Mouse (Mus musculus) neural tube, embryonic 13.5 days (tissue): ENCODE measurements around the gene Ogfod1. TPM values are rescaled to one million over a fixed set of nuclear protein-coding genes. Genes with fewer than 3 reads are reported as not detected.
"Not testable (repeated sequence)": the region's sequence is repeated elsewhere in the genome, so short reads cannot be mapped to it uniquely, and the experiment has no call there.

Experiments
- ATAC-seq: fragments of 200-750 bp; cut with Nextera tagmentation; 2 replicates; pipeline ENCODE4 v1.8.0; 2017; ENCODE audit warnings: low read depth, mild to moderate bottlenecking, moderate TSS enrichment, moderate library complexity
- H3K27ac ChIP-seq: fragments of 300-500 bp; sonication (generic); replicated peaks from 2 replicates; pipeline ENCODE4 v1.5.1; 2015; ENCODE audit warnings: moderate library complexity, mild to moderate bottlenecking, inconsistent platforms
- H3K27me3 ChIP-seq: fragments of 300-500 bp; sonication (generic); 2 replicates; pipeline ENCODE4 v1.6.1; 2015; ENCODE audit warnings: mild to moderate bottlenecking, inconsistent platforms
- H3K36me3 ChIP-seq: fragments of 300-500 bp; sonication (generic); 2 replicates; pipeline ENCODE4 v1.6.1; 2015; ENCODE audit warnings: mild to moderate bottlenecking, inconsistent platforms
- H3K4me1 ChIP-seq: fragments of 300-500 bp; sonication (generic); replicated peaks from 2 replicates; pipeline ENCODE4 v1.6.1; 2015; ENCODE audit warnings: inconsistent platforms
- H3K4me2 ChIP-seq: fragments of 300-500 bp; sonication (generic); 2 replicates; pipeline ENCODE4 v1.6.1; 2015; ENCODE audit warnings: inconsistent platforms, mild to moderate bottlenecking, moderate library complexity
- H3K4me3 ChIP-seq: fragments of 300-500 bp; sonication (generic); 2 replicates; pipeline ENCODE4 v1.5.1; 2015; ENCODE audit warnings: mild to moderate bottlenecking, inconsistent platforms
- H3K9ac ChIP-seq: fragments of 300-500 bp; sonication (generic); 2 replicates; pipeline ENCODE4 v1.6.1; 2015; ENCODE audit warnings: moderate library complexity, mild to moderate bottlenecking, inconsistent platforms
- H3K9me3 ChIP-seq: fragments of 300-500 bp; sonication (generic); 2 replicates; pipeline ENCODE4 v1.6.1; 2016; ENCODE audit warnings: inconsistent platforms
- WGBS: fragments of 180-500 bp; shearing (Covaris S2); methylation state at CpG from one replicate; pipeline ENCODE4 v1.1.7; 2015; 5-methylcytosine and 5-hydroxymethylcytosine counted together
- polyA plus RNA-seq: library from polyadenylated mRNA; unstranded; fragments of >200 nt; fragmentation: Nextera tagmentation; extraction: Ambion mirVana; gene quantifications from 2 replicates; pipeline ENCODE4 v1.2.1, GENCODE M21; 2015

Gene Ogfod1
- polyA plus RNA-seq, 1 experiment from 2014 or later: 12.8 TPM

DNA sequence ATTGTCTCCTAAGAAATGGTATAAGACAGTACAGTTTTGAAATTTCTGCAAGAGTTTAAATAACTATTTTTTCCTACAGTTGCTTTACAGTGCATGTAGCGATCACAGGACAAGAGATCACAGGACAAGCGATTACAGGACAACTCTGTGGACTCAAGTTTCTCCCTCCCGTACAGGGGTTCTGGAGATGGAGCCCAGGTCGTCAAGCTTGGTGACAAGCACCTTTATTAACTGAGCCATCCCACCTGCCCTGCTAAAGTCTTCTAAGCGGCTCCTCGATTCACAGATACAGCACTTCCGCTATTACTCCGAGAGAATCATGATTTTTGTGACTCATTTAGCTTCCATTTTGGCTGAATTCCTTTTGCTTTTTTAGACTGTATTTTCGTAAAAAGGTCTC is 7.3 kb upstream of the Ogfod1 start:
- H3K4me1 ChIP-seq: peaks cover 13% of the 10 kb centered on the region
- no peak overlapping the region for H3K4me2 ChIP-seq
- H3K27me3 ChIP-seq: no peaks in the 10 kb centered on the region
- H3K27ac ChIP-seq: no peak overlapping the region
- 95% methylated on average over 9 of the region's 9 CpGs for WGBS
- H3K9me3 ChIP-seq: no peaks in the 10 kb centered on the region
- H3K4me3 ChIP-seq: no peak overlapping the region
- no peak overlapping the region for H3K9ac ChIP-seq
- no peak for ATAC-seq
- H3K36me3 ChIP-seq: peaks cover 65% of the 10 kb centered on the region

DNA sequence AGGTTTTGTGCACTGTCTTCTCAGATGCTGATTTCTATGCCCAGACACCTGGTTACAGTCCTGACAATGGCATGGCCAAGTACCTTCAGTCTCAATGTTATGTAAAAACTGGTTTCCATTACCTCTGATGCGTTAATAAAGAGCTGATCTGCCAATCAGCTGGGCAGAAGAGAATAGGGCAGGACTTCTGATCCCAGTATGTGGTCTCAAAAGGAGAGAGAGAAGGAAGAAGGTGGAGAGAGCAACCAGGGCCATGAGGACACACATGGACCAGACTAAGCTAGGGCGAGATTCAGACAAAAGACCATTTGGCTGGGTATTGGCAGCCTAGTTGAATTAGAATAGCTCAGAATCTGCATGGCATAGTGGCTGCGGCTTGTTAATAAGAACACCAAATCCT is 3.4 kb upstream of the Ogfod1 start:
- Histone ChIP-seq H3K4me2 (no peak overlapping the region), H3K27me3 (no peaks in the 10 kb centered on the region), H3K4me1 (peaks cover 37% of the 10 kb centered on the region), H3K9me3 (no peaks in the 10 kb centered on the region), H3K27ac (no peak overlapping the region), H3K9ac (no peak overlapping the region), H3K36me3 (peaks cover 29% of the 10 kb centered on the region), H3K4me3 (no peak overlapping the region)
- no peak for ATAC-seq
- WGBS: 64% methylated on average over 3 of the region's 3 CpGs

DNA sequence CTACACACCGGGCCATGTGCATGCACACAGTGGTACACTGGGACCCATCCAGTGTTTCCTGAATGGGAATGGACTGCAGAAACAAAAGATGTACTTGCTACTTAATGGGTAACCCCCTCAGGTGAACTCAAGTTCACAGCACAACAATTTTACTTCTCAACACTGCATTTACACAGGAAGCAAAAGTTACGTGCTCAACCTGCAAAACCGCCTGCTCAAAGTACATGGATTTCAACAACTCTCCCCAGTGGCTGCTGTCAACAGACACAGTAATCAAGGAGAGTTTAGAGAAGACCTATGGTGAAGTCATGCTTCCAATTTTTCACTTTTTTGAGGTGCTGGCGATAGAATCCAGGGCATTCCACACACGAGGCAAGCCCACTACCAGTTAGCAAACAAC is 1.8 kb upstream of the Ogfod1 start:
- H3K4me2 ChIP-seq: peak overlapping the region; percentile 88
- H3K27ac ChIP-seq: no peak overlapping the region
- WGBS: 71% methylated on average over 5 of the region's 5 CpGs
- peaks cover 26% of the 10 kb centered on the region for H3K36me3 ChIP-seq
- no peaks in the 10 kb centered on the region for H3K9me3 ChIP-seq
- H3K4me1 ChIP-seq: peaks cover 37% of the 10 kb centered on the region
- ATAC-seq: no peak
- peak overlapping the region; percentile 70 for H3K4me3 ChIP-seq
- no peaks in the 10 kb centered on the region for H3K27me3 ChIP-seq
- peak overlapping the region; percentile 59 for H3K9ac ChIP-seq

DNA sequence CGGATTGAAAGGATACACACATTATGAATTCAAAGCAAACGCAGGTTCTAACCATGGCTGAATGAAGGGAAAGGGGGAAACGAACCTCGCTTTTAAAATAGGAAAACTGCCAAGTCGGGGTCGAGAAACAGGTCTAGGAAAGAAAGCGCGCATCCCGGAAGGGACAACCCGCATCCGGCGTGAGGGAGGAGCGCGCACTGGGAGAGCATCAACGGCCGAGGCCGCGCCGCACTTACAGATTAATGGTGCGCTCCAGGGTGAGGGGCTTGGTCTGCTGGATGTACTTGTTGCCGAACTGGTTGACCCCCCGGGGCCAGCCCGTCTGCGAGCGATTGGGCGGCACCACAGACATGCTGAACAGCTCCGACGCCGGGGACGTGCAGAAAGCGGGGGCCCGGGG is 457 bp upstream of the Ogfod1 start:
- H3K27me3 ChIP-seq, H3K9me3 ChIP-seq: not testable (repeated sequence)
- peak; percentile 95 for ATAC-seq
- peaks cover 37% of the 10 kb centered on the region for H3K4me1 ChIP-seq
- WGBS: 0% methylated on average over 27 of the region's 32 CpGs
- H3K9ac ChIP-seq: peak overlapping the region; percentile 79
- H3K4me2 ChIP-seq: peak overlapping the region; percentile 88
- H3K36me3 ChIP-seq: peaks cover 15% of the 10 kb centered on the region
- H3K4me3 ChIP-seq: peak overlapping the region; percentile 70
- peak overlapping the region; percentile 81 for H3K27ac ChIP-seq

DNA sequence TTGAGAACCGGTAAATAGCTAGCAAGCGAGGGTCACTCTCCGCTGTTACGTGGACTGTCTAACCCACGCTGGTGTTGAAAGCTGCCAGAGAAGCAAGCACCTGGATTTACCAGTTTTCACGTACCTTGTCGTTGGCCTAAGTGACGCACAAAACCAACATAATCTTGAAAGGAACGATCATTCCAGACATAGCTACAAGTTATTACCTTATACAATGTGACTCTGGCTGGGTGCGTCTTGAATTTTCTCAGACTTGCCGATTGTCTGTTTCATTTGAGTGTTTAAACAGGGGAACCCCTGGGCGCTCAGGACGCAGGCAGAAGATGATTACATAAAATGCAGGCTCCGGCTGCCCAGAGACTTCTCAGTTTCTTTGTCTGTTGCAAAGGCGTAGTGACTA is 808 bp downstream of the Ogfod1 start:
- peak overlapping the region; percentile 70 for H3K4me3 ChIP-seq
- peaks cover 37% of the 10 kb centered on the region for H3K4me1 ChIP-seq
- peak overlapping the region; percentile 75 for H3K9ac ChIP-seq
- H3K9me3 ChIP-seq: no peaks in the 10 kb centered on the region
- no peak for ATAC-seq
- no peak overlapping the region; the same call in 1 of the 2 replicates for H3K27ac ChIP-seq
- peak overlapping the region; percentile 83 for H3K4me2 ChIP-seq
- no peaks in the 10 kb centered on the region for H3K27me3 ChIP-seq
- peaks cover 13% of the 10 kb centered on the region for H3K36me3 ChIP-seq
- WGBS: 10% methylated on average over 15 of the region's 15 CpGs

DNA sequence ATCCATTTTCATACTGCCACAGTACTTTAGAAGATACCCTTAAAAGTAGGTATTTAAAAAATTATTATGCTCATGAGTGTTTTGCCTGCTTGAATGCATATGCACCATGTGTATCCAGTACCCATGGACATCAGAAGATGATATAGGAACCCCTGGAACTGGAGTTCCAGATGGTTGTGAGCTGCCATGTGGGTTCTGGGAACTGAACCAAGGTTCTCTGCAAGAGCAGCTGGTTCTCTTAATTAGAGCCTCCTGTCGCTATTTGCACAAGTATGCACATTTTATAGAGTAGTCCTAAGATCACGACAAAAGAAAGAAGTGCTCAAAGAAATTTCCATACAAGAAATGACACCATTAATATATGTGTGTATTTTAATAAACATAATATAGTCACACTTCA is 10.8 kb downstream of the Ogfod1 start:
- 85% methylated on average over 2 of the region's 2 CpGs for WGBS
- H3K4me1 ChIP-seq: no peaks in the 10 kb centered on the region
- no peaks in the 10 kb centered on the region for H3K9me3 ChIP-seq
- peaks cover 41% of the 10 kb centered on the region for H3K36me3 ChIP-seq
- ATAC-seq: no peak
- H3K27ac ChIP-seq: no peak overlapping the region
- no peak overlapping the region for H3K9ac ChIP-seq
- H3K27me3 ChIP-seq: no peaks in the 10 kb centered on the region
- no peak overlapping the region for H3K4me3 ChIP-seq
- no peak overlapping the region for H3K4me2 ChIP-seq

DNA sequence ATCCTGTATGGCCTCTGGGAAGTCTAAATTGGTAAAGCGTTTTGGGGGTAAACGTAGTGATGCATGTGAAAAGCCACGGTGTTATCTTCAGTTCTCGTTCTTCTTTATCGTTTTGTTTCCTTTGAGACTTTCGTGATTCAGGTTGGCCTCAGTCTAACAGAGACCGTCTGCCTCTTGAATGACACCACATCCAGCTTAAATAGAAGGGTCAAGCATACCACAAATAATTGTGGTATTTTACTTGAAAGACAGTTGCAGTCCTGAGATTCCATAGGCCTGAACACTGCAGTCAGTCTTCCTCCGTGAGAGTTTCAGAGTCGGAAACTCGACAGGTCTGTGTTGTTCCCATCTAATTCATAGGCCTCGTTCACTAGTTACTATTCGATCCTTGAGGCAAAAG is 15.7 kb downstream of the Ogfod1 start:
- Histone ChIP-seq H3K36me3 (peaks cover 67% of the 10 kb centered on the region), H3K27ac (no peak overlapping the region), H3K27me3 (no peaks in the 10 kb centered on the region), H3K4me2 (no peak overlapping the region), H3K4me3 (no peak overlapping the region), H3K4me1 (no peaks in the 10 kb centered on the region), H3K9ac (no peak overlapping the region), H3K9me3 (no peaks in the 10 kb centered on the region)
- ATAC-seq: no peak
- WGBS: 93% methylated on average over 12 of the region's 12 CpGs

DNA sequence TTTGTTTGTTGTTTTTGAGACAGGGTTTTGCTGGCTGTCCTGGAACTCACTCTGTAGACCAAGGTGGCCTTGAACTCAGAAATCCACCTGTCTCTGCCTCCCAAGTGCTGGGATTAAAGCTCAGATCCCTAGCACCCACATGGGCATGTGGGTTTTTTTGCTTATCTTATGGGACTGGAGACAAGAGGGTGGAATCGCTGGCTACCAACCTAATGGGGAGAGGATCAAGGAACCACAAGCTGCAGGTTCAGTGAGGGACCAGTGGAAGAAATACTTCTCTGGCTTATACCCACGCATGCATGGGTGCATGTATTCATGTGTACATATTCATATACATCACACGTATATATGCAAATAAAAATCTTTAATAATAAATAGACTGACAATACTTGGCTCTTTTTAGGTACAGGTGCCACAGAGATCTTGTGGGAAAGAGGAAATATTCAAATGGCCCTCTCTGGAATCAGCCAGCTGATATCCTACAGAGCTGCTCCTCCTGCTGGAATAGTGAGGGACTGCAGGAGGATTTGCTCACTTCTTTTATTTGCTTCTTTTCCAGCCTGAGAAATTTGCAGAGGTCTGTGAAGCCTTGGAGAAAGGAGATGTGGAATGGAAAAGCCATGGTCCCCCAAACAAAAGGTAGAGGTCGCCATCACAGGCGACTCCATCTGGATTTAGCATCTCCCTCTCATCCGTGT is 20.3 kb downstream of the Ogfod1 start:
- H3K9ac ChIP-seq: no peak overlapping the region
- H3K9me3 ChIP-seq: no peaks in the 10 kb centered on the region
- H3K4me1 ChIP-seq: no peaks in the 10 kb centered on the region
- peaks cover 80% of the 10 kb centered on the region for H3K36me3 ChIP-seq
- no peak overlapping the region for H3K27ac ChIP-seq
- H3K4me2 ChIP-seq: no peak overlapping the region
- H3K27me3 ChIP-seq: no peaks in the 10 kb centered on the region
- 74% methylated on average over 6 of the region's 6 CpGs for WGBS
- ATAC-seq: no peak
- H3K4me3 ChIP-seq: no peak overlapping the region

DNA sequence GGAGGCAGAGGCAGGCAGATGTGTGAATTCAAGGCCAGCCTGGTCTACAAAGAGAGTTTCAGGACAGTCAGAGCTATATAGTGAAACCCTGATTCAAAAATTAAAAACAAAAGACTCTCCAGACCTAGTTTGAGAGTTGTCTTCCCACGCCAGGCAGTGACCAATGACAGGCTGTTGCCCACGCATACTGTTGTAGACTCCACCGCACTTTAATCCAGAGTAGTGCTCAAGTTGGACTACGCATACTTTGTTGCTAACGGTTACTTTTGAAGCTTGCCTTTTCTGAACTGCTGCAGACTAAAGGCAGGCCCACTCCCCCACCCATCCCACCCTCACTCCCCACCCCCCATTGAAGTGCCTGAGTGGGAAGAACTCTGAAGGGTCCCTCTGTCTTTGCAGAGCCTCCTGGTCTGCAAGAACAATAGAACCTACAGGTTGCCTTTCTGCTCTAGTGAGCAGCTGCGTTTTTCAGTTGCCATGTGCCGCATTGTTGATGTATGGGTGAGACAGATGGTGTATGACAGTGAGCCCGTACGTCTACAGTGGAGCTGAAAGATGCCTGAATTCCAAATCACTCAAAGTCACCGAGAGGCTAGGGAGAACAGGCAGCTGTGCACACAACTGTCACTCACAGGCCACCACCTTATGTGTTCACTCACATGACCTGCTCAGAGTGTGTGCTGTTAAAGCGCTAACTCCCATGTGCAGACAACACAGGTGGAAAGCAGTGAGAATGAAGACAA is 29.3 kb downstream of the Ogfod1 start:
- Histone ChIP-seq H3K4me2 (no peak overlapping the region), H3K4me3 (no peak overlapping the region), H3K4me1 (peaks cover 7% of the 10 kb centered on the region; the same call in 1 of the 2 replicates), H3K27ac (no peak overlapping the region), H3K36me3 (peaks cover 69% of the 10 kb centered on the region), H3K9me3 (no peaks in the 10 kb centered on the region), H3K9ac (no peak overlapping the region), H3K27me3 (no peaks in the 10 kb centered on the region)
- ATAC-seq: peak; percentile 84
- WGBS: 31% methylated on average over 11 of the region's 11 CpGs

DNA sequence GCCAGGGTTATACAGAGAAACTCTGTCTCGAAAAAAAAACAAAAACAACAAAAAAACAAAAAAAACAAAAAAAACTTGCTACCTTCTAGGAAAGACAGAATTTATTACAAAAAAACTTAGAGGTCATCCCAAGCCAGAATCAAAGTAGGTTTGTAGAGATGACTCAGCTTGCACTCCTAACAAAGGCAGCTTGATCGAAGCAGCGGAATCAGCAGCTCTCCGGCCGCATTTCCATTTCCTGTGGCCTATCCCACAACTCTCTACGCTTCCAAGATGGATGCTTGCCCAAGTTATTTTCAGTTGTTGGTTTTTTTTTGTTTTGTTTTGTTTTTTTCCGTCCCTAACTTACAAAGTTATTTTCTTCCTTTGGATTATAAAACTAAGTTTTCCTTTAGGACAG is 31.8 kb downstream of the Ogfod1 start:
- H3K27ac ChIP-seq: no peak overlapping the region
- no peaks in the 10 kb centered on the region for H3K9me3 ChIP-seq
- ATAC-seq: no peak
- peaks cover 7% of the 10 kb centered on the region; the same call in 1 of the 2 replicates for H3K4me1 ChIP-seq
- H3K27me3 ChIP-seq: no peaks in the 10 kb centered on the region
- H3K36me3 ChIP-seq: peaks cover 55% of the 10 kb centered on the region
- WGBS: 90% methylated on average over 7 of the region's 7 CpGs
- no peak overlapping the region for H3K4me3 ChIP-seq
- H3K4me2 ChIP-seq: no peak overlapping the region
- H3K9ac ChIP-seq: no peak overlapping the region

DNA sequence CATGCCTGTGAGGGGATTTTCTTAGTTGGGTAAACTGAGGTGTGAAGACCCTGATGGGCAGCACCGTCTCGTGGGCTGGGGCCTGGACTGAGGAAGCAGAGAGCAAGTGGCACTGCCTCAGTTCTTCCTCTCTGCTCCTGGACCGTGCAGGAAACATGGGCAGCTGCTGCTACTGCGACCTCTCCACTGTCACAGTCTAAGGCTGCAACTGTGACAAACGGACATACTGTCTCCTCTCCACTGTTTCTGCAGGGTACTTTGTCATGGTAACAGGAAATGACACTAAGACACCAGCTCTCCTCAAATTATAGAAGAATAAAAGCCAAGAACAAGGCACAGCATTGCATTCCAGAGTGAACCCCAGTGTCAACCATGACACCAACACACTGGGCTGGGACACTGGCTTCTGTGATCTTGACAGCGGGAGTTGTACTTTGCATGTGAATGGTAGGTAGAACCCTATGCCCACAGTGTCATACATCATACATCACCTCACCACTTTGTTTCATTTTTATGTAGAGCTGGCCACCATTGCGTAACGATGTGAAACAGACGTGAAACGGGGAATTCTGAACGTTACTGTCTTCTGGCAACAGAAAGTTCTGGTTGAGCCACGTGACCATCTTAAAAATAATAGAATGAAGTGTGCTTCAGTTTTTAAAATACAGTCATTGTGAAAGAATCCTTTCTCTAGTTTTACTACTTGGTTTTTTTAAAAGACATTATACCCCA is 39.6 kb downstream of the Ogfod1 start:
- no peaks in the 10 kb centered on the region for H3K27me3 ChIP-seq
- no peak overlapping the region for H3K27ac ChIP-seq
- 72% methylated on average over 12 of the region's 12 CpGs for WGBS
- H3K4me2 ChIP-seq: no peak overlapping the region
- H3K9ac ChIP-seq: no peak overlapping the region
- no peaks in the 10 kb centered on the region for H3K9me3 ChIP-seq
- H3K36me3 ChIP-seq: peaks cover 68% of the 10 kb centered on the region
- no peak overlapping the region for H3K4me3 ChIP-seq
- no peaks in the 10 kb centered on the region for H3K4me1 ChIP-seq
- no peak for ATAC-seq

DNA sequence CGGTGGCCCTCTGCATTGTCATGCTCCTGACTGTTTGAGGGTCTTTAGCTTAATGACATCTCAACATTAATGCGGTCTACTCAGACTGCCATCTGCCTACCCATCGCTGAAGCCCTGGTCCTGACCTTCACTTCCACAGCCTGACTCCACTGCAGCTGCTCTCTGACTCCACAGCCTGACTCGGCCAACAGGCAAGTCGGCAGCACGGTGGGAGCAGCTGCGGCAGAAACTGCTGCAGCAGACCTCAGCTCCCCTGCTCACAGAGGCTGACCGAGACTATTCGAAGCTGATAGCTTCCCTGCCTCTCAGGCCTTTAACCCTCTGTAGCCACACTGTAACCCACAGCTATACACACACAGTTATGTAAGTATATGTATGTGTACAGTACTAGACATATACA is 51.0 kb downstream of the Ogfod1 start:
- no peak for ATAC-seq
- peaks cover 39% of the 10 kb centered on the region for H3K36me3 ChIP-seq
- H3K9me3 ChIP-seq: no peaks in the 10 kb centered on the region
- no peak overlapping the region for H3K4me2 ChIP-seq
- no peak overlapping the region for H3K4me3 ChIP-seq
- no peaks in the 10 kb centered on the region for H3K4me1 ChIP-seq
- no peaks in the 10 kb centered on the region for H3K27me3 ChIP-seq
- H3K9ac ChIP-seq: no peak overlapping the region
- no peak overlapping the region for H3K27ac ChIP-seq
- WGBS: 72% methylated on average over 9 of the region's 9 CpGs
